Mouse (Mus musculus): Measurements from ENCODE around the gene Tenm2. TPM values are rescaled to one million over a fixed set of nuclear protein-coding genes. Genes with fewer than 3 reads are reported as not detected.

The Tenm2 gene
- total RNA-seq, 2 experiments from 2014 or later: 0.05 to 0.06 TPM

DNA sequence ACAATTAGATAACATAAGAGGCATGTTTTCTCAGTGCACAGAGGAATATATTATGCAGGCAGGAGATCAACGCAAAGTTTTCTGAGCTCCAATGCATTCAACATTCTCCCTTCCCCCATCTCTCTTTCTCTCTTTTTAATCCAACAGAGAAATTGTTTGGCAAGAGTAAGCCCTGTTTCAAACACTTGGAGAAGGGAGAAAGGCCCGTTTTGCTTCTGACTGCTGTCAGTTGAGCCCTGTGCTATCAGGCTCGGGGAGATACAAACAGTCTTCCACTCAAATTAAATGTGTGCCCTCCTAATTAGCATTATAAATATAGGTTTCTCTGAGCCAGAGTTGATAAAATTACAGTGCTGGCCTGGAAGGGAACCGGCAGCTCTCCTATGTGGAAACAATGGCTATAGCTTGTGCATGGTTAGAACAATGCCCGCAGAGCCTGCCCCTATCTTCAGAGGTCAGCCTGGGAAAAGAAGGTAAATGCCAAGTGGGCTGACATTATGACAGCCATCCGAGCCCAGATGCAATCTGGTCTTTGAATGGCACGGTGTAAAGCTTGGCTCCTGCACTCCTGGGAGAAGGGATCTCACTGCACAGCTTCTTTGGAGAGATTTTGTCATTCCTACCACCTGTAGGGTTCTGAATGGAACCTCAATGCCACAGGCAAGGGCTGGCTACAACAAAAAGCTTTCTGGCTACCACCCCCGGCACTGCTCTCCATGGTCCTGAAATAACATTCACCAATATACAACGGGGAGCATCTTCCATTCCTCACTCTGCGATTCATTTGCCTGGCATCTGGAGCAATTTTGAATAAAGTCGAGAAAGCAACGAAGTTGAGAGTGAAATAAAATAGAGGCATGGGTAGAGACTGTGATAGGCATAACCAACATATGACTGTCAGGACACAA, 839.7 kb downstream of the Tenm2 start:
- intact Hi-C loops (cut with DNase I): no loop called here
- DNase-seq: no peak

- intact Hi-C loops (cut with DNase I): loop anchor here (1.0 kb wide), 1 partner anchor 339 kb away; no protein-coding TSS in a partner anchor
- DNase-seq: no peak
Observed at GRCm38 (mm10) chr11:36384696-36385095, 851.1 kb downstream of the Tenm2 start.

DNA sequence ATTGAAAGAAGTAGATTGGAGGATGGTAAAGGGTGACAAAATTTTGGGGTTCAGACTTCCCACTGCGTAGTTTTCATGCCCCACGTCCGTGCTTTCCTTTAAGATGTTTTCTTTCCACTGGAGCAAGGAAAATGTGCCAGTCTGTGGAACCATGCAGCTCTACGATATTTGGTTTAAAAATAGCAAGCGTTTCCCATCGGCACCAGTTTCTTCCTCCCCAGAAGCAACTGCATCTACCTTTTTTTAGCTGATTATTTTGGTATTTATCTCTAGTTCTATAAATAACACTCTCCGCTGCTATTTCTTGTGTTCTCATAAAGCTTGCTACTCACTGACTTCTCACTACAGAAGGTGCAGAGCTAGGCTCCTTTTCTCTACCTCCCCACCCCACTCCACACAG, 864.0 kb downstream of the Tenm2 start:
- intact Hi-C loops (cut with DNase I): no loop called here
- no peak for DNase-seq

GRCm38 (mm10) chr11:36365067-36365466, 870.7 kb downstream of the Tenm2 start:
- intact Hi-C loops (cut with DNase I): no loop called here

GRCm38 (mm10) chr11:36364441-36364840, 871.3 kb downstream of the Tenm2 start:
- intact Hi-C loops (cut with DNase I): no loop called here
- DNase-seq: no peak

More at GRCm38 (mm10) chr11:36365067-36365466, 870.7 kb downstream of the Tenm2 start:
- no peak for DNase-seq

DNA sequence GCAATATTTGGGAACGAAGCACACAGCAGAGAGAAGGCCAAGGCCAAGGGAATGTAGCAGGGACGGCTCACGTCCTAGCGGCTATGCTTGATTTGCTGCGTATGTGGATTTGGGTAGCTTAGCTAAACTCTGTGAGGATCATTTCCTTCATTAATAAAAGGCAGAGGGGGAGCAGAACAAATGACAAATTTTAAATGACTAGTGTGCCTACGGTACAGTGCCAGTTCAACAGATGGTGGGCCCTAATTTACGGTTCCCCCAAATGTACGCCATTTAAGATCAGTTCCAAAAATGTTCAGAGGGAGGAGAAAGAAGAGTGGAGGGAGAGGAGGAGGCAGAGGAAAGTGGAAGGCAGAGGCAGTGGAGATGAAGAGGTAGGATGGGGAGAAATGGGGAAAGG, 873.2 kb downstream of the Tenm2 start:
- intact Hi-C loops (cut with DNase I): no loop called here
- no peak for DNase-seq

GRCm38 (mm10) chr11:36353252-36353651, 882.5 kb downstream of the Tenm2 start:
- no peak for DNase-seq
- intact Hi-C loops (cut with DNase I): no loop called here

DNA sequence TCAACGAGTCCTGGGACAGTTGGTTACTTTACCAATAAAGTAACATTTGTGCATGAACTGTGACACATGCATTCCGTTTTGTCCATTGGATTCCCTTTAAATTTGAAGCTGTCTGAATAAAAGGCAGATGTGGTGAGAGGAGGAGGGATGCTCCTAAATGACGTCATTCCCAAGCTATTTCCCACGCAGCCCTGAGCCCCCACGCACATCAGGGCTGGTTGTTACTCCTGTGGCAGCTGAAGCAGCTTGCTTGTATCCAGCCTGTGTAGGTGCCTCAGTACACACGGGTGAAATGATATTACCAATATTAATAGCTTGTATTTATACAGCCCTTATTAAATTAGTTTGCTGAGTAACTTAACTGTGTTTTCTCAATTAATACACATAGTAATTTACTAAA, 884.0 kb downstream of the Tenm2 start:
- no peak for DNase-seq
- intact Hi-C loops (cut with DNase I): no loop called here

- intact Hi-C loops (cut with DNase I): no loop called here
- DNase-seq: no peak
Observed at GRCm38 (mm10) chr11:36351341-36351740, 884.4 kb downstream of the Tenm2 start.

- no peak for DNase-seq
- intact Hi-C loops (cut with DNase I): no loop called here
Observed at GRCm38 (mm10) chr11:36350264-36350663, 885.5 kb downstream of the Tenm2 start.

GRCm38 (mm10) chr11:36349856-36350255, 885.9 kb downstream of the Tenm2 start:
- DNase-seq: no peak
- intact Hi-C loops (cut with DNase I): no loop called here

GRCm38 (mm10) chr11:36341799-36342198, 894.0 kb downstream of the Tenm2 start:
- DNase-seq: no peak
- intact Hi-C loops (cut with DNase I): no loop called here

DNA sequence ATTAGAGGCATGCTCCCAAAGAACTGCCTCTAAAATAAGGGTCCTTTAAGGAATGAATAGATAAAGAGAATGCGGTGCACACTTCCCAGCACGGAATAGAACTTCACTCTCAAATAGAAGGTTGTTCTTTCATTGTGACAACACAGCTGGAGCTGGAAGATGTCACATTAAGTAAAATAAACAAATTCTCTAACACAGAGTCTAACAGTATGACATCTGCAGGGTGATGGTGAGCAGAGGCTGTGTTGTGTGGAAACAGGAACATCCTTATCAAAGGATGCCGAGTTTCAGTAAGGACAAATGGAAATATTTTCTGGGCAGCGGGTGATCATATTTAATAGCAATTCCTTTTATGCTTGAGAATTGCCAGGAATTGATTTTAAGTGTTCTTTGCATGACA, 897.3 kb downstream of the Tenm2 start:
- DNase-seq: no peak
- intact Hi-C loops (cut with DNase I): no loop called here

DNA sequence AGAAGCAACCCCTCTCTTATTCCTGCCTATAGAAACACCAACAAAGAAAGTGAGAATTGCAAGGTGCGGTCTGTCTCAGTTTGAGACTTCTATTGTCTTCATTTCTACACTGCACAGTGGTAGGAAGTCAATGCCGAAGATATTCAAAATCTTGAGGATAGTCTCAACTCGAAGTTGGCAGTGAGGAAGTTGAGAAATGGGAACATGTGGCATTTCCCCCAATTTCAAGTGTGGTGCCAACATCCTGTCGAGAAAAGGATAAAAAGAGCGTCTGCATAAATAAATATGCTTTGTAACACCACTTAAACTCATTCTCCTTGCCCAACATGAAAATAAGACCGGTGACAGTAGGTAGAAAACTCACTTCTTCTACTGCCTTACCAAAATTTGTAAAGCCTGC, 898.7 kb downstream of the Tenm2 start:
- DNase-seq: no peak
- intact Hi-C loops (cut with DNase I): no loop called here

DNA sequence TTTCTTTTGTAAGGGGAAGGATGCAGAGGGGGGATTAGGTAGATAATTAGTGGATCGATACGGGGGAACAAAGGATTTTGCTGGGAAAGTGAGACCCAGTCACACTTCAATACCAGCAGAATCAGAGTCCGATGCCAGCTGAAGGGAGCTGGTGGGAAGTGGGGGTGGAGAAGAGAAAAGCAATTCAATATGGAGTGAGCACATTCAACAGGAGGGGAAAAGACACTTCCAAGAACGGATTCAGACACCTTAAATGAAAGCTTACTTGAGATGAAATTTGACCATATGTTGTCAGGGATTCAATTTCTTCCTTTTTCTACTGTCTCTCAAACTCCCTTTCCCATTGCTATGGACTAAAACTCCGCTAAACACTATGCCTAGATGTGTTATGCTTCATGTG, 900.6 kb downstream of the Tenm2 start:
- no peak for DNase-seq
- intact Hi-C loops (cut with DNase I): no loop called here

- DNase-seq: no peak
- intact Hi-C loops (cut with DNase I): no loop called here
Observed at GRCm38 (mm10) chr11:36334100-36334735, 901.5 kb downstream of the Tenm2 start.

GRCm38 (mm10) chr11:36332222-36332621, 903.5 kb downstream of the Tenm2 start:
- no peak for DNase-seq
- intact Hi-C loops (cut with DNase I): no loop called here

DNA sequence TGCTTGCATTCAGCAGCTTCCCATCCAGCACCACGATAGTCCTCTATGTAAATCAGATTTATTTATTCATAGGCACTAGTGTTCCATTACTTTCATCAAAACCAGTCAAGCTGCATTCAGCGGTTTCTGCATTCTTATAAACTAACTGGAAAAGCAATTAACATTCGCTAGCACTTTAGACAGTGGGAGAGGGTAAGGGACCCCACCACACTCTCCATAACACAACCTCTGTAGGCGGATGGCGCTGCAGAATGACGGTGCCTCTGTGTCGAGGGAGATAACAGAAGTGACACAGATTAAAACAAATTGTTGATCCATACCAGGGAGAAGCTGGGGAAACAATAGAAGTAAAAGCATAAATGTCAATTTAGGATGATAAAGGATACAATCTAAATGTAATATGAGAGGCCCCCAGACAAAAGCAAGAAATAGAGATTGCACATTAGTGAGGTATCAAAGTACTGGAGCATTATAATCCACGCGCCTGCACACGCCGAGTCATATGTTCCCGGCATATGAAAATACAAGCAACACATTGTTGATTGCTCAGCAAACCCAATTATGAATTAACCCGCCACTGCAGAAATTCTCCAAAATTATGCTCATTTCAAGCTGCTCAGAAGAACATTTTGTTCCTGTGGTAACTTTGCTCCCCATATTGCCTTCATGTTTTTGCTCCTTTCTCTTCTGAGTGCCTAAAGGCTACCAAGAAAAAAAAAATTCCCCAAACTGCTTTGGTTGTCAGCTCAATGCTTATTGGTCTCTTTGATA, 904.2 kb downstream of the Tenm2 start:
- intact Hi-C loops (cut with DNase I): no loop called here
- DNase-seq: no peak

DNA sequence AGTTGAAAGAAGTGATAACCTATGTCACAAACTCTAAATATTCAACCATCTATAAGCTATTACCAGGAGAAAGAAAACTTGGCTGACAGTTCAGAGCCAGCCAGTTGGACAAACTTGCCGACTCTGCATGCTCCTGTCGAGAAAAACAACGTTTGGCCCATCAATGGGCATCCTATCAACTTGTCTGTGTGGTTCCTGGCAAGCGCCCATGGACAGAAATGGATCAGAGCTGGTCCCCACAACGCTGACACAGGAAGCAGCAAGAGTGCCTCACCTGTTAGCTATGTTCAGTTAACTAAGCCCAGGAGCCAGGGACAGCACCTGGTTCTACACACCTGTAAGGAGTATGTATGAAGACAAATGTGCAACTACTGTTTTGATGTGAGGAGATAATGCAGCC, 908.5 kb downstream of the Tenm2 start:
- DNase-seq: no peak
- intact Hi-C loops (cut with DNase I): no loop called here

GRCm38 (mm10) chr11:36309317-36309716, 926.4 kb downstream of the Tenm2 start:
- intact Hi-C loops (cut with DNase I): no loop called here
- no peak for DNase-seq

DNA sequence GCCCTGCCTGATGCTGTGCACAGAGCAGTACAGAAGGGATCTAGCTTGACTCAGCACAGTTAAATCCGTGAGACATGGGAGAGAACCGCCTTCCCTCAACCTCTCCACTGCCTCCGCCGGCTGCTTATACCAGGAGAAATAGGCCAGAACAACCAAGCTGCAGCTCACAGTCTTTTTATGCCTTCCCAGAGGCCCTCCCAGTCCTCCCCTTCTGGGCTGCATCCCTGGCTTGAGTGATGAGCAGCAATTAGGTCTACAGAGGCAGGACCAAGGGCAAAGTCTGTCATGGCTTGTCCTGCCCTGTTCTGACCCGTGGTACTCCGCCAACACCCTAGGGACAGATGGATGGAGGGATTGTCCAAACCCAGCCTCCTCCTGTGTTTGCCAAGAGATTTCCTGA, 928.5 kb downstream of the Tenm2 start:
- no peak for DNase-seq
- intact Hi-C loops (cut with DNase I): no loop called here
